Comparison of ENCODE assay signal across 14 mouse cellular contexts in the genomic region with DNA sequence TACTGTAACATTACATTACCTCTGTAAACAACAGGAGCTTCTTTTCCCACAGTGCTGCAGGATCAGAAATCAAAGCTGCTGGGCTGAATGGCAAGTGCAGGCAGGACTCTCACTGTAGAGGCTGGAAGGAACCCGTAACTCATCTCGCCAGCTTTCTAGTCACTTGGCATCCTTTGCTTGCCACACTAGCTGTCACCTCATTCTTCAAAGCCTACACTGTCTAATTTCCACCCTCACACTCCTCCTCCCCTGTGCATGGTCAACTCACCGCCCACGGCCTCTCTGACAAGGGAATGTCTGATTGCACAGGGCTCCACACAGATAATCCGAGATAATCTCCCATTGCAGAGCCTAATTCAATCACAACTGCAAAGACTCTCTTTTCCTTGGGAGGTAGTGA.
"Had no signal": no experiment of that assay in that cellular context is flagged by ENCODE, and none has a peak within 500 bp of the region (broad histone marks: within the 10 kb centered on the region; RNA-seq: fewer than 3 reads in every experiment).

No protein-coding gene starts in this region.

- H3K9ac ChIP-seq: limb, embryonic 12.5 days; liver, embryonic 13.5 days; liver, postnatal 0 days; neural tube, embryonic 15.5 days had no signal

- H3K4me1 ChIP-seq: limb, embryonic 12.5 days; liver, embryonic 13.5 days; neural tube, embryonic 15.5 days had no signal

- H3K4me2 ChIP-seq: limb, embryonic 12.5 days; liver, embryonic 13.5 days; neural tube, embryonic 15.5 days had no signal

- H3K4me3 ChIP-seq: limb, embryonic 12.5 days; liver, embryonic 13.5 days; myocyte; neural tube, embryonic 15.5 days had no signal

- H3K36me3 ChIP-seq: limb, embryonic 12.5 days; liver, embryonic 13.5 days; neural tube, embryonic 15.5 days had no signal

- H3K27me3 ChIP-seq: limb, embryonic 12.5 days; liver, embryonic 13.5 days; neural tube, embryonic 15.5 days had no signal

- DNase-seq: kidney, adult 18-20 months; kidney, postnatal 10 days; kidney, postnatal 4 days; liver; liver, embryonic 13.5 days; liver, postnatal 0 days; lung, postnatal 36 days; midbrain, embryonic 14.5 days; spleen, adult 18-20 months; thymus, adult 18-20 months; thymus, postnatal 14 days had no signal

- H3K27ac ChIP-seq: limb, embryonic 12.5 days; liver, embryonic 13.5 days; neural tube, embryonic 15.5 days had no signal

- ATAC-seq: liver, postnatal 0 days had no signal

- H3K9me3 ChIP-seq: limb, embryonic 12.5 days; liver, embryonic 13.5 days; neural tube, embryonic 15.5 days had no signal
